Mouse (Mus musculus): ENCODE results near the gene Homer1. TPM values are rescaled to one million over a fixed set of nuclear protein-coding genes. Genes with fewer than 3 reads are reported as not detected.

Homer1 gene
- polyA plus RNA-seq, 1 experiment from 2014 or later: 15.1 TPM

DNA sequence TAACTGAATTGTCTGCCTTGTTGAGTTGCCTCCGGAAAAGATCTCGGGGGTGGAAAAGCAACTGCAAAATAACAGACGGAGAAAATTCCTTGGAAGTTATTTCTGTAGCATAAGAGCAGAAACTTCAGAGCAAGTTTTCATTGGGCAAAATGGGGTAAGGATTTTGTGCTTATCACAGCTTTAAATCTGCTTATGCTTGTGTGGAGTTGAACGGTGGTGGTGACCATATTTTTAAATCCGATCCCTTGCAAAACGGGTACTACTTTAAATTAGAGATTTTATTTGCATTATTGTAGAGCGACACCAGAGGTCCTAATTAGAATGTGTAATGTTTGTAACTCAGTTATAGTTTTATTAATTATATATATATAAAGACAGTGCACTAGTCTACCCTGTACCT lies 5.7 kb downstream of the Homer1 start:
- ATAC-seq: no peak
- CTCF ChIA-PET: interaction anchor here (1.1 to 1.6 kb wide), 2 partner anchors 9 to 21 kb away, joined by 3 to 6 read pairs; no protein-coding TSS in a partner anchor
- no peak for TF ChIP-seq CTCF (IDR thresholded peaks at IDR 0.05)
- in situ Hi-C loops (cut with MboI; ENCODE audit: low pct_unique_long_range_greater_than_20kb): loop anchor here (5.0 kb wide), 1 partner anchor 192 kb away; the partner anchor contains the start of gene Jmy
- DNase-seq (ENCODE audit: low read depth, low spot score): no peak
- peaks cover under 1% of the 10 kb centered on the region for H3K27me3 ChIP-seq
- POLR2A ChIA-PET: no interaction called here

DNA sequence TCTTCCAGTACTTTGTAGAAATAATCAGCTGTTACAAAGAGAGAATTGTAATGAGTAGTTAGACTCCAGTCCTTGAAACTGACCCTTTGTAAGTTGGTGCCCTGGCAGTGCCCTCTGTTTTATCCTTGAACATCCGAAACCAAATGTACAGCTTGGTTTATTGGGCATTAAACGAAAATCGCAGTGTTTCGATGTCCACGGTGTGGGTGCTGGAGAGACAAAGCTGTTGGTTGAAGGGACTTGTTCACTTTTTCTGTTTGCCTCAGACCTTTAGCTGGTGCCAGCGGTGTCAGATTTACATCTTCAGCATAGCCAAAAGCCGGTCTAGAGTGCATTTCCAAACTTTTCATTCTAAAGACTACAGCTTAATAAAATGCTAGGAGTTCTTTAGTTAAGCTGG lies 6.2 kb downstream of the Homer1 start:
- H3K27me3 ChIP-seq: no peaks in the 10 kb centered on the region
- in situ Hi-C loops (cut with MboI; ENCODE audit: low pct_unique_long_range_greater_than_20kb): loop anchor here (5.0 kb wide), 1 partner anchor 192 kb away; the partner anchor contains the start of gene Jmy
- ChIA-PET CTCF (interaction anchor here (1.1 to 1.6 kb wide), 3 partner anchors 9 to 21 kb away, joined by 3 to 6 read pairs (median 4); no protein-coding TSS in a partner anchor), POLR2A (no interaction called here)
- ATAC-seq (no peak), DNase-seq (ENCODE audit: low read depth, low spot score) (no peak)
- no peak for TF ChIP-seq CTCF (IDR thresholded peaks at IDR 0.05)

DNA sequence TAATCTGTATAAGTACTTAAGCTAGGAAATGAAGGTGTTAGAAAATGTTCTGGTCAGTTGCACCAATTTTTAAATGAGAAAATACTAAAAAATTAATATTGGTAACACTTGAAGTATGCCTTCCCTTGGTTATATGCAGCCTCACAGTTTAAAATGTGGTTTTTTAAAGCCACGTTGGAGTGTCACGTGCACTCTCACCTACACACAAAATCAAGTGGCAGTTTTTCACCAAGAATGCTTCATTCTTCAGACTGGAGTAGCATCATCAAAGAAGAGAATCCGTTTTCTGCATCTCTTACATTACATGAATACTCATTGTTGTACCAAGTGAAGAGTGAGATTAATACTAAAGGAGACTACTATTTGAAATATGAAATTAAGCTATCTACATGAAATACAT lies 7.1 kb downstream of the Homer1 start:
- in situ Hi-C loops (cut with MboI; ENCODE audit: low pct_unique_long_range_greater_than_20kb): loop anchor here (5.0 kb wide), 1 partner anchor 191 kb away; the partner anchor contains the start of gene Jmy
- CTCF ChIA-PET: interaction anchor here (1.4 kb wide), 1 partner anchor 12 kb away, joined by 4 read pairs; no protein-coding TSS in a partner anchor
- POLR2A ChIA-PET: no interaction called here
- TF ChIP-seq CTCF (IDR thresholded peaks at IDR 0.05): no peak
- ATAC-seq: no peak
- no peak for DNase-seq (ENCODE audit: low read depth, low spot score)
- no peaks in the 10 kb centered on the region for H3K27me3 ChIP-seq

DNA sequence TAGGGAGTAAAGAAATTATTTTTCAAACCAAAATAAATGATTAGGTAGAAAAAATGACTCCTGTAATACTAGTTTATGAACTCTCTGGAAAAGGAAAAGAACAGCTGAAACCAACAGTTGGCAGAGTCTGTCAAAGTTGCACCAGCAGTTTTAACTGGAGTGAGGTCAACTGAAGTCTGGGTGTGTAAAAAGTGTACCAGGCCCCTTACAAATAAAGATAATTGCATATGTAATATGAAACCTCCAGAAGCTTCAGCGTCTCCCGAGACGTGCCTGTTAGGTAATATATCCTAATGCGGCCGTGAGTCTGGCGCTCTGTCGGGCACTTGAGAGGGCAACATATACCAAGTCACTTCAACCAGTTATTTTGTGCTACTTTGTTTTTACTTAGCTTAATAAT lies 8.3 kb downstream of the Homer1 start:
- no peaks in the 10 kb centered on the region for H3K27me3 ChIP-seq
- ATAC-seq: no peak
- no peak for TF ChIP-seq CTCF (IDR thresholded peaks at IDR 0.05)
- DNase-seq (ENCODE audit: low read depth, low spot score): no peak
- ChIA-PET CTCF (no interaction called here), POLR2A (no interaction called here)
- in situ Hi-C loops (cut with MboI; ENCODE audit: low pct_unique_long_range_greater_than_20kb): loop anchor here (5.0 kb wide), 1 partner anchor 190 kb away; the partner anchor contains the start of gene Jmy

DNA sequence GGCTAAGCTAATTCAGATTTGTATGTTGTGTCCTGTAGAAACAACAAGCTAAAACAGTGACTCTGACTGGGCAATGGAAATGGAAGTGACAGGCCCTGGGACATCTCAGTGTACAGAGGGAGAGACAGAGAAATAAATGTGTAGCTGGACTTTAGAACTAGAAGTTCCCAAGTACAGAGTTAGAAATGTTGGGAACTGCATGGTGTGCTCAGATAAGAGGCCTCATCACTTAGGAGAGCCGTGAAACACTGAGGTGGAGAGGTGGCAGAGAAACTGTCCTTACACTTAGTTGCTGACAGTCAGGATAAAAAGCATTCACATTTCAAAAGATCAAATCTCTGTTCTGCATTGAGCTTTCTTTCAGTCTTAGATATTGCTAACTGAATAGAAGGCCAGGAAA lies 9.9 kb downstream of the Homer1 start:
- in situ Hi-C loops (cut with MboI; ENCODE audit: low pct_unique_long_range_greater_than_20kb): loop anchor here (5.0 kb wide), 1 partner anchor 188 kb away; the partner anchor contains the start of gene Jmy
- DNase-seq (ENCODE audit: low read depth, low spot score) (no peak), ATAC-seq (no peak)
- CTCF ChIA-PET: interaction anchor here (0.8 to 1.3 kb wide), 3 partner anchors 10 to 194 kb away, joined by 3 to 5 read pairs (median 3); no protein-coding TSS in a partner anchor
- no peaks in the 10 kb centered on the region for H3K27me3 ChIP-seq
- POLR2A ChIA-PET: no interaction called here
- TF ChIP-seq CTCF (IDR thresholded peaks at IDR 0.05): no peak

DNA sequence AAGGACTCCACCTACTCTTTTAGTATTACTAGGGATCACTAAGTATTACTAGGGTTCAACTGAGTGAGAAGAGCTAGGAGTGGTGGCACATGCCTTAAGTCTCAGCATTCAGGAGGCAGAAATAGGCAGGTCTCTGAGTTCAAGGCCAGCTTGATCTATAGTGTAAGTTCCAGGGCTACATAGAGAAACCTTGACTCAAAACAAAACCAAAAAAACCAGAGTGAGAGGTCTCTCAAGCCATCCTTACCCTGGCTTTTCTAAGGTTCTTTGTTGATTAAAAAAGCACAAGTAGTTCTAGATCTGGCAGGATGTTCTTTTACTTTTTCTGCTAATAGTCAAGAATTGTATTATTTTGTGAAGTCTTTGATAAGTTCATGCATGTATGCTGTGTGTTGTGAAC lies 13.1 kb downstream of the Homer1 start:
- DNase-seq (ENCODE audit: low read depth, low spot score): no peak
- no peak for TF ChIP-seq CTCF (IDR thresholded peaks at IDR 0.05)
- ATAC-seq: no peak
- ChIA-PET POLR2A (no interaction called here), CTCF (no interaction called here)
- in situ Hi-C loops (cut with MboI; ENCODE audit: low pct_unique_long_range_greater_than_20kb): no loop called here
- no peaks in the 10 kb centered on the region for H3K27me3 ChIP-seq

DNA sequence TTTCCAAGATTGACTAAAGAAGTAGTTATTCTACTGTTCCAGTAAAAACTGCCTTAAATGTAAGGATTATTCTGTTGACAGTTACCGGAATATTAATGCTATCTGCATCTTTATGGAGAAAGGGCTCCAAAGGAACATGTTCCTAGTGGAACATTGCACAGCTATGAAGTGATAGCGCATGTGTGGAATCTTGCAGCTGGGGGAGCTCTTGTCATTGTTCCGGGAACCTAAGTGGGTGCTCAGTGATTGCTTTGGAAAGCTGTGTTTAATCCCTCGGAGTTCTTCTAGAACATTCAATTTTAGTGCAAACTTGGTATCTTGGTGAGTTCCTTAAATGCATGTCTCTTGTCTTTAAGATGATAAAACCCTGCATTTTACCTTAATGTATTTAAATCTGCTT lies 14.9 kb downstream of the Homer1 start:
- no peaks in the 10 kb centered on the region for H3K27me3 ChIP-seq
- peak; percentile 26 for TF ChIP-seq CTCF (IDR thresholded peaks at IDR 0.05)
- POLR2A ChIA-PET: no interaction called here
- DNase-seq (ENCODE audit: low read depth, low spot score) (no peak), ATAC-seq (no peak)
- CTCF ChIA-PET: interaction anchor here (1.1 to 2.4 kb wide), 4 partner anchors 9 to 22 kb away, joined by 3 to 6 read pairs (median 3); no protein-coding TSS in a partner anchor
- in situ Hi-C loops (cut with MboI; ENCODE audit: low pct_unique_long_range_greater_than_20kb): no loop called here

DNA sequence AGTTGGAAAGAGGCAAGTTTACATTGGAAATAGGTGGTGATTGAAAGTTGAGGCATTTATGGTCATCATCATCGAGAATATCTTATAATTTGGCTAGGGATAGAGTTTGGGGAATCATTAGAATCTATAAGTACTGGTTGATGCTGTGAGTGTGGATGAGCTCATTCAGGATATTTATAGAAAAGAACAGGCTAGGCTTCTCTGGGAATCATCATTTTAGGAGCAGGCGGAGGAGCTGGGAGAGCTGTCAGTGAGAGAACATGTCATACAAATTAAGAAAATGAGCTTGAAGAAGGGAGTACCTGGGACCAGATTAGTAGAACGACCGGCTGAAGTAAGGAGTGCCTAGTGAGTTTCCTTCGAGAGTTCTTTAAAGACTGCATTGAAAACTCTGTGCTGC lies 20.7 kb downstream of the Homer1 start:
- in situ Hi-C loops (cut with MboI; ENCODE audit: low pct_unique_long_range_greater_than_20kb): no loop called here
- H3K27me3 ChIP-seq: no peaks in the 10 kb centered on the region
- no peak for TF ChIP-seq CTCF (IDR thresholded peaks at IDR 0.05)
- ATAC-seq (no peak), DNase-seq (ENCODE audit: low read depth, low spot score) (no peak)
- ChIA-PET CTCF (interaction anchor here (1.0 kb wide), 1 partner anchor 21 kb away, joined by 3 read pairs; no protein-coding TSS in a partner anchor), POLR2A (no interaction called here)

DNA sequence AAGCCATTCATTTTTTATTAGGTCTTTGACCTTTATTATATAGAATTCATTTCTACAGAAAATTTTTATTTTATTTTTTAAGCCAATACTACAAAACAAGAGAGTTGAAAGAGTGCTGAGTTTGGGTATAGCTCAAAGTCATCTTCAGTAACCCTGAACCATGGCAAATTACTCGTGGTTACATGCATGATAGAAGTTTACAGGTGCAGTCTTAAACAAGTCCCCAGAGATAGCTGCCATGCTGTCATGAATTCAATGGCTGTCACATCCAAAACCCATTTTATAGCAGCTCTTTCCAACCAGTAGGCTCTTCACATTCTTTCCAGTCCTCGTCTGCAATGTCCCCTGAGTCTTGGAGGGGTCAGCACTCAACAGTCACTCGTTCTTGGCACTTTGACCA lies 26.9 kb downstream of the Homer1 start:
- DNase-seq (ENCODE audit: low read depth, low spot score) (no peak), ATAC-seq (no peak)
- CTCF ChIA-PET: interaction anchor here (1.1 to 1.8 kb wide), 5 partner anchors 10 to 21 kb away, joined by 3 to 5 read pairs (median 5); no protein-coding TSS in a partner anchor
- H3K27me3 ChIP-seq: no peaks in the 10 kb centered on the region
- POLR2A ChIA-PET: no interaction called here
- TF ChIP-seq CTCF (IDR thresholded peaks at IDR 0.05): no peak
- in situ Hi-C loops (cut with MboI; ENCODE audit: low pct_unique_long_range_greater_than_20kb): no loop called here

DNA sequence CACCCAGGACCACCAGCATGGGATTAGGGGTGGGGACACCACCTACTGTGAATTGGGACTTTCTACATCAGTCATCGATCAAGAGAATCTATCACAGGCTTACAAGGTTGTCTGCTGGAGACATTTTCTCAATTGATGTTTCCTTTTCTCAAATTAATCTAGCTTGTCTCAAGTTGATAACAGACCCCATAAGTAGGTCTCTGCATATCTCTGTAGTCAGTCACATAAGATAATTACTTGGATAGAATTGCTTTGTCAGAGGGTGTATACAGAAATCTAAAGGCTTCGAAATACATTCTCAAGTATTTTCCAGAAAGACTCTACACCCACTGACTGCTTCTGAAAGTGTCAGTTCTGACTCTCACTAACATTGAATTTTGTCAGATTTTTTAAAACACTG lies 32.3 kb downstream of the Homer1 start:
- TF ChIP-seq CTCF (IDR thresholded peaks at IDR 0.05): no peak
- POLR2A ChIA-PET: no interaction called here
- no peak for ATAC-seq
- CTCF ChIA-PET: interaction anchor here (1.0 kb wide), 1 partner anchor 9 kb away, joined by 4 read pairs; no protein-coding TSS in a partner anchor
- no peaks in the 10 kb centered on the region for H3K27me3 ChIP-seq
- in situ Hi-C loops (cut with MboI; ENCODE audit: low pct_unique_long_range_greater_than_20kb): no loop called here
- no peak for DNase-seq (ENCODE audit: low read depth, low spot score)

DNA sequence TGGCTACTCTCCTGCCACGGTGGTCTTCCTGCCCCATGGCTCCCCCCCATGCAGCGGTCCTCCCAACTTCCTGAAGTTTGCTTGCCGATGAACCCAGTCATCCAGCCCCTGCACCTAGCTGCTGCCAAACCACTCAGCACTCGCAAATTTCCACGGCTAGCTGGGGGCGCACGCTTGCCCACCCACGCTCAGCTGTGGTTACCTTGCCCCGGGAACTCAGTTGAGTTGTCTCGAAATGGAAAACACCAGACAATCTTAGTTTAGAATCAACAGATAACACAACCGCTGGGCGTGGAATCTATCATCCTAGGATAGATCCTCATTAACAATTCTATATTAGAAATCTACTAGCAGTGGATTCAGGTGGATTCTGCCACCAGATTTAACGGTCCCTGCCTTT lies 33.1 kb downstream of the Homer1 start:
- DNase-seq (ENCODE audit: low read depth, low spot score): no peak
- no peak for TF ChIP-seq CTCF (IDR thresholded peaks at IDR 0.05)
- no peaks in the 10 kb centered on the region for H3K27me3 ChIP-seq
- POLR2A ChIA-PET: no interaction called here
- CTCF ChIA-PET: interaction anchor here (1.0 kb wide), 1 partner anchor 10 kb away, joined by 4 read pairs; no protein-coding TSS in a partner anchor
- in situ Hi-C loops (cut with MboI; ENCODE audit: low pct_unique_long_range_greater_than_20kb): no loop called here
- no peak for ATAC-seq

Data from Patski (cell line).